Mouse (Mus musculus) embryonic fibroblast, embryonic 13.5 days (primary cell): ENCODE measurements around the gene Zcchc13.

Experiments
- CTCF ChIP-seq: IDR thresholded peaks from 2 replicates; pipeline ENCODE4 v1.5.1; 2011; ENCODE audit warnings: mild to moderate bottlenecking, control low read depth, low read length, moderate library complexity, borderline replicate concordance; ENCODE audit not compliant: insufficient read depth
- POLR2A ChIP-seq: IDR thresholded peaks from 2 replicates; pipeline ENCODE4 v1.6.1; 2011; ENCODE audit warnings: low read depth, mild to moderate bottlenecking, control low read depth, low read length, moderate library complexity

- TF ChIP-seq CTCF (no peak), POLR2A (no peak)
Measured at GRCm38 (mm10) chrX:103617405-103618095, 12.8 kb upstream of the Zcchc13 start.
